Mouse (Mus musculus): ENCODE data around the gene Tuft1. TPM values are rescaled to one million over a fixed set of nuclear protein-coding genes. Genes with fewer than 3 reads are reported as not detected.

The Tuft1 gene
- polyA plus RNA-seq, 1 experiment: 1.9 TPM

DNA sequence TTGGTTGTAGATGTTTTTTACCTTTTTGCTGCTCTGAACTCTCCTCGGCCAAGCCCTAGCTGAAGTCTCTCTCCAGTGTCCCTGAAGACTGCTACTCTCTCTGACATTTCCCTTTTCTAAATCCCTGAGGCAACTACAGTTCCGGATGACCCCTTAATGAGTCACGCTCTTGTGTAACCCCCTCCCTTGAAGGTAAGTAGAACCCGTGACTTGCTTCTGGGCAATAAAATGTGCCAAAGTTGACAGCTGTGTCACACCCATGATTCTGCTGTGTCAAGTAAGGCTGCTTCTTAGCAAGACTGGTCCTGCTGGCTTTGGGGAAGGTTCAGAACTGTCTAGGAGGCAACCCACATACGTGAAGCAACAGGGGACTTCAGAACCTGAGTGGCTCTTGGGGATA, 70.7 kb downstream of the Tuft1 start:
- no peaks in the 10 kb centered on the region for H3K4me1 ChIP-seq (ENCODE audit: control insufficient read depth, insufficient read depth, low read length)
- no peak for TF ChIP-seq CTCF (IDR thresholded peaks at IDR 0.05; ENCODE audit: extremely low read depth, insufficient read depth, low read length)
- TF ChIP-seq POLR2A (IDR thresholded peaks at IDR 0.05; ENCODE audit: extremely low read depth, insufficient read depth, low read length): no peak
- H3K27ac ChIP-seq (ENCODE audit: insufficient read depth, low read length): no peak overlapping the region
- no peak overlapping the region for H3K4me3 ChIP-seq (ENCODE audit: insufficient read depth, low read length)

DNA sequence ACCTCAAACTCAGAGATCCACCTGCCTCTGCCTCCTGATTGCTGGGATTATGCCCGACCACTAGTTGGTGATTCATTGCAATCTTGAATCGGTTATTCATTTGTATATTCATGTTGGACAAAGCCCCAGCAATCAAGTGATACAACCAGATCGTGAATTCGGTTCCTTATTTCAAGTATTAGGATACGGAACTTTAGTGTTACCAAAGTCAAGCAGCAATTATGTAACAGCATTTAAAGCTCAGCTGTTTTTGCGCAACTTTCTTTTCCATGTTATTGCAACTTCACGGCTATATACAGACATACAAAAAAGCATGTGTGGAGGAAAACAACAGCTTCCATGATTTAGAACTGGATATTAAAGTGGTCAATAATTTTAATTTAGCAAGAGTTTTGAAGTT, 75.7 kb downstream of the Tuft1 start:
- H3K4me1 ChIP-seq (ENCODE audit: control insufficient read depth, insufficient read depth, low read length): no peaks in the 10 kb centered on the region; the same call in 1 of the 2 replicates
- H3K27ac ChIP-seq (ENCODE audit: insufficient read depth, low read length): no peak overlapping the region
- peak overlapping the region; percentile 93 for H3K4me3 ChIP-seq (ENCODE audit: insufficient read depth, low read length)
- TF ChIP-seq POLR2A (IDR thresholded peaks at IDR 0.05; ENCODE audit: extremely low read depth, insufficient read depth, low read length) (no peak), CTCF (IDR thresholded peaks at IDR 0.05; ENCODE audit: extremely low read depth, insufficient read depth, low read length) (no peak)

GRCm38 (mm10) chr3:94582456-94582891, 76.2 kb downstream of the Tuft1 start, which contains the start of gene Snx27:
Gene Snx27 (minus strand): TSS chr3:94582716.
- TF ChIP-seq POLR2A (IDR thresholded peaks at IDR 0.05; ENCODE audit: extremely low read depth, insufficient read depth, low read length): peak; percentile 50; the same call in 1 of the 2 replicates
- TF ChIP-seq CTCF (IDR thresholded peaks at IDR 0.05; ENCODE audit: extremely low read depth, insufficient read depth, low read length): no peak
- Histone ChIP-seq H3K4me1 (ENCODE audit: control insufficient read depth, insufficient read depth, low read length) (no peaks in the 10 kb centered on the region; the same call in 1 of the 2 replicates), H3K27ac (ENCODE audit: insufficient read depth, low read length) (0 out of 2 replicates have a peak within 1 kb of the TSS, but pooled peaks have one; percentile 61), H3K4me3 (ENCODE audit: insufficient read depth, low read length) (peak within 1 kb of the TSS; percentile 93)

- TF ChIP-seq POLR2A (IDR thresholded peaks at IDR 0.05; ENCODE audit: extremely low read depth, insufficient read depth, low read length) (no peak), CTCF (IDR thresholded peaks at IDR 0.05; ENCODE audit: extremely low read depth, insufficient read depth, low read length) (no peak)
- H3K27ac ChIP-seq (ENCODE audit: insufficient read depth, low read length): 0 out of 2 replicates have a peak overlapping the region, but pooled peaks have one; percentile 61
- H3K4me1 ChIP-seq (ENCODE audit: control insufficient read depth, insufficient read depth, low read length): no peaks in the 10 kb centered on the region; the same call in 1 of the 2 replicates
- H3K4me3 ChIP-seq (ENCODE audit: insufficient read depth, low read length): peak overlapping the region; percentile 93
Observed at GRCm38 (mm10) chr3:94581793-94582455, 76.7 kb downstream of the Tuft1 start.

DNA sequence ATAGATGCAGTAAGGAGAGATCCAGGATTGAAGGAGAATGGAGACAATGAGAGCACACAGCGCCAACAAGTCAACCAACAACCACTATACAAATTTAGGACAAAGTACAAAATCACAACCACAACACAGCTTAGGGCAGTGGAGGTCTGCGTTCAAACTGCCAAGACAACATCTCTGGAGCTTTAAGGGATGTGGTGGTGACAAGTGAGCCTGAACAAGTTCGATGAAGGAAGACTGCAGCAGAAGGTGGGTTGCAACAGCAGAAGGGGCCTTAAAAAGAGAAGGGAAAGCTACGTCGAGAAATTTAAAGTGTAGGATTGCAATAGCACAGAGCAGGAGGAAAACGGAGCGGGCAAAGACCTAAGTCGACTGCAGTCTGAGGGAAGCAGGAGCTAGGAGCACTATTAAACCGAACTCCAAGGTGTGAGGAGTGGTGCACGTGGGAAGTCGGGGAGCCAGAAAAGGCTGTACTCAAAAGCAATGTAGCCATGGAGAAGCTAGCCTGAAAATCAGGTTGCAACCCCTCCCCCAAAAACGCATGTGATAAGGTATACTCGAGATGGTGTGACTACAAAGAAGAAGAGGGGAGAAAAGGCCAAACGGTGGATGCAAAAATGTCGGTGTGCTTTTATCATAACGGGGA, 77.4 kb downstream of the Tuft1 start:
- H3K27ac ChIP-seq (ENCODE audit: insufficient read depth, low read length): no peak overlapping the region
- H3K4me1 ChIP-seq (ENCODE audit: control insufficient read depth, insufficient read depth, low read length): no peaks in the 10 kb centered on the region; the same call in 1 of the 2 replicates
- peak overlapping the region; percentile 93 for H3K4me3 ChIP-seq (ENCODE audit: insufficient read depth, low read length)
- no peak for TF ChIP-seq CTCF (IDR thresholded peaks at IDR 0.05; ENCODE audit: extremely low read depth, insufficient read depth, low read length)
- no peak for TF ChIP-seq POLR2A (IDR thresholded peaks at IDR 0.05; ENCODE audit: extremely low read depth, insufficient read depth, low read length)

- no peak for TF ChIP-seq POLR2A (IDR thresholded peaks at IDR 0.05; ENCODE audit: extremely low read depth, insufficient read depth, low read length)
- TF ChIP-seq CTCF (IDR thresholded peaks at IDR 0.05; ENCODE audit: extremely low read depth, insufficient read depth, low read length): no peak
- Histone ChIP-seq H3K27ac (ENCODE audit: insufficient read depth, low read length) (no peak overlapping the region), H3K4me3 (ENCODE audit: insufficient read depth, low read length) (no peak overlapping the region), H3K4me1 (ENCODE audit: control insufficient read depth, insufficient read depth, low read length) (no peaks in the 10 kb centered on the region)
Observed at GRCm38 (mm10) chr3:94574506-94574905, 84.2 kb downstream of the Tuft1 start.

GRCm38 (mm10) chr3:94567242-94567641, 91.4 kb downstream of the Tuft1 start:
- Histone ChIP-seq H3K4me3 (ENCODE audit: insufficient read depth, low read length) (no peak overlapping the region), H3K4me1 (ENCODE audit: control insufficient read depth, insufficient read depth, low read length) (no peaks in the 10 kb centered on the region; the same call in 1 of the 2 replicates), H3K27ac (ENCODE audit: insufficient read depth, low read length) (no peak overlapping the region)
- TF ChIP-seq POLR2A (IDR thresholded peaks at IDR 0.05; ENCODE audit: extremely low read depth, insufficient read depth, low read length) (no peak), CTCF (IDR thresholded peaks at IDR 0.05; ENCODE audit: extremely low read depth, insufficient read depth, low read length) (no peak)

DNA sequence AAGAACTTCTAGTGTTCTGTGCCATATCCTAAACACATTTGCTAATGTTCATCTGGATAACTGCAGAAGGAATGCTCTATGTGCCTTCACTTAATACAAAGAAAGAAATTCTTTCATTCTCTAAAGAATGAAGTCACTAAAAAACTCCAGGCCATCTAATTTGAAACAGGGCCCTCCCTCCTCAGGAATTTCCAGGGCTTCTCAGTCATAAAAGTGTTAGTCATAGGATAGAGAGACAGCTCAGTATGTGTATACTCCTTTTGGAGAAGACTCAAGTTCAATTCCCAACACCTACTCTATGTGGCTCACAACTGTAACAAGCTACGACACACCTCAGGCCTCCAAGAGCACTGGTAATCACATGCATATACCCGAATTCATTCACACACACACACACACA, 93.1 kb downstream of the Tuft1 start:
- H3K4me3 ChIP-seq (ENCODE audit: insufficient read depth, low read length): no peak overlapping the region
- H3K4me1 ChIP-seq (ENCODE audit: control insufficient read depth, insufficient read depth, low read length): no peaks in the 10 kb centered on the region; the same call in 1 of the 2 replicates
- no peak for TF ChIP-seq POLR2A (IDR thresholded peaks at IDR 0.05; ENCODE audit: extremely low read depth, insufficient read depth, low read length)
- TF ChIP-seq CTCF (IDR thresholded peaks at IDR 0.05; ENCODE audit: extremely low read depth, insufficient read depth, low read length): no peak
- H3K27ac ChIP-seq (ENCODE audit: insufficient read depth, low read length): no peak overlapping the region

DNA sequence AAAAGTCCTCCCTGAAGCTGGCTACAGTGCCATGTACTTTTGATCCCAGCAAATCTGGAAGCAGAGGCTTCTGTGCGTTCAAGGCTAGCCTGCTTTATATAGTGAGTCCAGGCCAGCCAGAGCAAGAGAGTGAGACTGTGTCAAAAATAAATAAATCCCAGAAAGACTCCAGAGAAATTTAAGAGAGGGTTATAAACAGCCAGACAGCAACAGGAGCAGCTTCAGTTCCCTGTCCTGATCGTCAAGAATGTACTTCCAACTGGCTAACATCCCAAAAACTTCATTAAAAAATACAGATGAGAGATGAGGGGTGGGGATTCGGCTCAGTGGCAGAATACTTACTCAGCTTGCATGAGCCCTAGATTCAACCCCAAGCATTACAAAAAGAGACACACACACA, 93.5 kb downstream of the Tuft1 start:
- Histone ChIP-seq H3K27ac (ENCODE audit: insufficient read depth, low read length) (no peak overlapping the region), H3K4me1 (ENCODE audit: control insufficient read depth, insufficient read depth, low read length) (no peaks in the 10 kb centered on the region; the same call in 1 of the 2 replicates), H3K4me3 (ENCODE audit: insufficient read depth, low read length) (no peak overlapping the region)
- TF ChIP-seq POLR2A (IDR thresholded peaks at IDR 0.05; ENCODE audit: extremely low read depth, insufficient read depth, low read length) (no peak), CTCF (IDR thresholded peaks at IDR 0.05; ENCODE audit: extremely low read depth, insufficient read depth, low read length) (no peak)

Data from cortical plate, adult 2 months (tissue).